Mouse (Mus musculus): ENCODE results near the gene Trmo. TPM values are rescaled to one million over a fixed set of nuclear protein-coding genes. Genes with fewer than 3 reads are reported as not detected.

Gene Trmo
- polyA plus RNA-seq, 1 experiment = 2.8 TPM

DNA sequence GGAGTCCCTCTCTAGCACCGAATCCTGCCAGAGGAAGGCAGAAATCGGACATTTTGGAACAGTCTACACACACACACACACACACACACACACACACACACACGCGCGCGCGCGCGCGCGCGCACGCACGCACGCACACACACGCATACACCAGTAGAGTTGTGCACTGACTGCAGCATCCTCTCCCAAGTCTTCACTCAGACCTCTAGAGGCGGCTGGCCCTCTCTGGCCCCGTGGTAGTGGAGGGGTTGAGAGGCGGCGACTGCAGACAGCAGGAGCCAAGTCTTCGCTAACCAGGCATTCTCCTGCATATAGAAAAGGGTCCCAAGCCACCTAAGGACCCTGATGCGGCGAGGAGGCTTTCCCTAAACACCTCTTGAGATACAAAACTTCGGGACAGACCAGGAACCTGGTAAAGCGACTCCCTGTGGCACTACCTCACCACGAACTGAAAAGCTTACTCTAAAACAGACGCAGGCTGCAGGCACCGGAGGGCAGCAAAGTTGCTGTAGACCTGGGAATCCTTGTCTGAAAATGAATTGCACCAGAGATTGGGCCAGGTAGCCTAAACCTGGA lies 46.4 kb downstream of the Trmo start:
- H3K4me3 ChIP-seq (ENCODE audit: insufficient read depth, low read length) = no peak overlapping the region
- no peak for TF ChIP-seq CTCF (IDR thresholded peaks at IDR 0.05; ENCODE audit: borderline replicate concordance, insufficient read depth, low read length)
- TF ChIP-seq POLR2A (IDR thresholded peaks at IDR 0.05; ENCODE audit: low read depth, low read length) = no peak
- H3K27ac ChIP-seq (ENCODE audit: insufficient read depth, low read length) = no peak overlapping the region
- no peaks in the 10 kb centered on the region for H3K4me1 ChIP-seq (ENCODE audit: control insufficient read depth, insufficient read depth, low read length)

DNA sequence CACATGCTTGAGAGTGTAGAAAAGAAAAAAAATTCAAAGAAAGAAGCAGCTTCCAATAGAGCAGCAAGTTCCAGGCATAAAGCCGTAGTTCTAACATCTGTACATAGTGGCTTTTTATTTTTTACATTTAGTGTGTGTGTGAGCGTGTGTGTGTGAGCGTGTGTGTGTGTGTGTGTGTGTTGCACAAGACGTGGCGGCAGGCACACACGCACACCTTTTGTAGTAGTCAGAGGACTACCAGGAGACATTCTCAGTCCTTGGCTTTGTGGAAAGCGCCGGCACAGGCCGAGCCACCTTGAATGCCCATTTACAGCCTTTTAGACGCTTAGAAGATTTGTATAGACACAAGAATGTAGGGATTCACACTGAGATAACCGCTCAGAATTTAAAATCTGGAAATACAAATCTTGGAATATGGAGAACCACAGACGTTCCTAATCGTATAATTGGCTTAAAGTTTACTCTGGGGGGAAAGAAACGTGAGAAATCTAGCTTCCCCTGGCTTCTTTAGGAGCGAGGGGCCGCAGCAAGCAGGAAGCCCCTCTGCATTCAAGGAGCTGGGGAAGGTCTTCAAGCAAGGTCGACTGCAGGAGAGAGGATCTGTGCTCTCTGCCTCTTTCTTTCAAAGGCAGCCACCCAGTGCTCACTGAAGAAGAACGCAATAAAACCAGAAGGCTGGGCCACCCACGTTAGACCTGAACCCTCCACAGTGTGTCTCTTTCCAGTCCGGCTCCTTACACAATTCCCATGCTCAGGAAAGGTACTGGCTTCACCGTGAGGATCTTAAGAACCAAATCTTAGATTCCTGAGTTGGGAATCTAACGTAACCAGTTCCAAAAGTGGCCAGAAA lies 47.2 kb downstream of the Trmo start:
- no peak overlapping the region for H3K27ac ChIP-seq (ENCODE audit: insufficient read depth, low read length)
- H3K4me1 ChIP-seq (ENCODE audit: control insufficient read depth, insufficient read depth, low read length) = no peaks in the 10 kb centered on the region
- TF ChIP-seq POLR2A (IDR thresholded peaks at IDR 0.05; ENCODE audit: low read depth, low read length) (no peak), CTCF (IDR thresholded peaks at IDR 0.05; ENCODE audit: borderline replicate concordance, insufficient read depth, low read length) (no peak)
- no peak overlapping the region for H3K4me3 ChIP-seq (ENCODE audit: insufficient read depth, low read length)

DNA sequence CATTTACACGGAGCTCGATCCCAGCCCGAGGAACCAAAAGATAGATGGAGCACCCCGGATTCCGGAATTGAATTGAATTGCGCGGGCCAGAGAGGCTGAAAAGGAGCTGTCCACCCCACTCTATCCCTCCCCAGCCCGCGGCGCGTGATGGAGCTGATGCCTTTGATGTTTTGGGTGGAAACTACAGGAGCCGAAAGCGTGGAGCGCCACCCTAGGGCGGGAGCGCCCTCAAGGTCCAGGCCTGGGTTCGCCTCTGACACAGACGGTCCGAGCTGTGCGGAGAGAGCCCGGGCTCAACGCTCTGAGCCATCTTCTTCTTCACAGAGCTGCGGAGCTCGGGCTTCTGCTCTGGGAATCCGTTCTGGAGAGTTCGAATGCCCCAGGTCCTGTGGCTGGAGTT lies 49.7 kb downstream of the Trmo start:
- H3K4me3 ChIP-seq (ENCODE audit: insufficient read depth, low read length) = no peak overlapping the region
- H3K4me1 ChIP-seq (ENCODE audit: control insufficient read depth, insufficient read depth, low read length) = no peaks in the 10 kb centered on the region
- no peak overlapping the region for H3K27ac ChIP-seq (ENCODE audit: insufficient read depth, low read length)
- TF ChIP-seq POLR2A (IDR thresholded peaks at IDR 0.05; ENCODE audit: low read depth, low read length) = no peak
- TF ChIP-seq CTCF (IDR thresholded peaks at IDR 0.05; ENCODE audit: borderline replicate concordance, insufficient read depth, low read length) = no peak

DNA sequence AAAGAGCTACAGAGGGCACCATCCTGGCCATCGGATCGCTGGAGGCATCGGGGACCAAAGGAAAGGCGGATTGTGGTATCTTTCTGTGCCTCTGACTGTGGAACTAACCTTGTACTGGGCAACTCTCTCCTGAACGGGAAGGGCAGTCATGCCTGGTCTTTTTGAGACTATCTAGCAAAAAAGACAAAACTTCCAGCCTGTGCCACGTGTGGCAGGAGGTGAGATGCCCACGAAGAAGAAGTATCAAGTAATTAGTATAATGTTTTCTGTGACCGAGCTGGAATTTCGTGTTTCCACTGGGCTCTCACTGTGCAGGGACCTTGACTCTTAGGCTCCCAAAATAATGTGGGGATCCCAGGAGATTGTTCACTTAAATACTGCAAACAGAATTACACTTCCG lies 50.2 kb downstream of the Trmo start:
- no peak for TF ChIP-seq CTCF (IDR thresholded peaks at IDR 0.05; ENCODE audit: borderline replicate concordance, insufficient read depth, low read length)
- no peak for TF ChIP-seq POLR2A (IDR thresholded peaks at IDR 0.05; ENCODE audit: low read depth, low read length)
- no peak overlapping the region for H3K27ac ChIP-seq (ENCODE audit: insufficient read depth, low read length)
- no peak overlapping the region for H3K4me3 ChIP-seq (ENCODE audit: insufficient read depth, low read length)
- H3K4me1 ChIP-seq (ENCODE audit: control insufficient read depth, insufficient read depth, low read length) = no peaks in the 10 kb centered on the region

DNA sequence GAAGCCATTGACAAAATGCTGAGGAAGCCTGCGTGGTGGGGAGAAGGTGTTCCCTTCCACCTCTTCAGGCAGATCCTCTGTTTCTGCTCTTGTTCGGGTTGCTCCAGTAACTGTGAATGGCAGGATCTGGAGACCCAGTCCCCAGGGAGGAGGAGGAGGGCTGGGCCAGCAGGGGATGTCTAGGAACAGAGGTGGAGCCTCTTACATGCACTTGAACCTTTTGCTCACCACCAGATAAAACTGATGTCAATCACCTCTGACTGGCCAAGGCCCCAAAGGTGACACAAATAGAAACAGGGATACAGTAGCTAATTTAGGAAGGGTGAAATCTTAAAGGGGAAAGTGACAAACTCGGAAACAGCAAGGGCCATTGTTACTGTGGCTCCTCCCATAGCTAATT lies 51.2 kb downstream of the Trmo start:
- Histone ChIP-seq H3K4me1 (ENCODE audit: control insufficient read depth, insufficient read depth, low read length) (no peaks in the 10 kb centered on the region), H3K27ac (ENCODE audit: insufficient read depth, low read length) (no peak overlapping the region), H3K4me3 (ENCODE audit: insufficient read depth, low read length) (no peak overlapping the region)
- no peak for TF ChIP-seq POLR2A (IDR thresholded peaks at IDR 0.05; ENCODE audit: low read depth, low read length)
- no peak for TF ChIP-seq CTCF (IDR thresholded peaks at IDR 0.05; ENCODE audit: borderline replicate concordance, insufficient read depth, low read length)

- Histone ChIP-seq H3K27ac (ENCODE audit: insufficient read depth, low read length) (no peak overlapping the region), H3K4me1 (ENCODE audit: control insufficient read depth, insufficient read depth, low read length) (no peaks in the 10 kb centered on the region), H3K4me3 (ENCODE audit: insufficient read depth, low read length) (no peak overlapping the region)
- no peak for TF ChIP-seq CTCF (IDR thresholded peaks at IDR 0.05; ENCODE audit: borderline replicate concordance, insufficient read depth, low read length)
- no peak for TF ChIP-seq POLR2A (IDR thresholded peaks at IDR 0.05; ENCODE audit: low read depth, low read length)
Observed at GRCm38 (mm10) chr4:46335846-46336245, 53.4 kb downstream of the Trmo start.

- TF ChIP-seq POLR2A (IDR thresholded peaks at IDR 0.05; ENCODE audit: low read depth, low read length) (no peak), CTCF (IDR thresholded peaks at IDR 0.05; ENCODE audit: borderline replicate concordance, insufficient read depth, low read length) (no peak)
- no peak overlapping the region for H3K4me3 ChIP-seq (ENCODE audit: insufficient read depth, low read length)
- no peak overlapping the region for H3K27ac ChIP-seq (ENCODE audit: insufficient read depth, low read length)
- no peaks in the 10 kb centered on the region for H3K4me1 ChIP-seq (ENCODE audit: control insufficient read depth, insufficient read depth, low read length)
Observed at GRCm38 (mm10) chr4:46328906-46329305, 60.3 kb downstream of the Trmo start.

Other genes with a start within 250 kb of the Trmo start
- gene Xpa, start 193.1 kb downstream of the Trmo start, polyA plus RNA-seq (2011; ENCODE audit: insufficient read length, low read depth, missing spikeins) = 23.6 and 30.3 TPM in 2 replicates
- gene Foxe1, start 45.8 kb downstream of the Trmo start, polyA plus RNA-seq (2011; ENCODE audit: insufficient read length, low read depth, missing spikeins) = not detected in 2 replicates
- gene Hemgn, start 24.1 kb upstream of the Trmo start, polyA plus RNA-seq (2011; ENCODE audit: insufficient read length, low read depth, missing spikeins) = not detected in 2 replicates
- 202 and 231 TPM in 2 replicates for gene Anp32b, start 61.5 kb upstream of the Trmo start, polyA plus RNA-seq (2011; ENCODE audit: insufficient read length, low read depth, missing spikeins)
- gene Nans, start 99.8 kb upstream of the Trmo start, polyA plus RNA-seq (2011; ENCODE audit: insufficient read length, low read depth, missing spikeins) = 89.9 and 92.1 TPM in 2 replicates
- 0.93 TPM in 1 of 2 replicates, not detected in the other for gene Trim14, start 146.7 kb upstream of the Trmo start, polyA plus RNA-seq (2011; ENCODE audit: insufficient read length, low read depth, missing spikeins)
- 0.81 and 0.82 TPM in 2 replicates for gene Coro2a, start 212.8 kb upstream of the Trmo start, polyA plus RNA-seq (2011; ENCODE audit: insufficient read length, low read depth, missing spikeins)